Mouse (Mus musculus) c-Kit-negative CD71-positive TER-119-positive erythroid progenitor cells, embryonic 14.5 days (primary cell): ENCODE results near the gene Cnot1.
"Not testable (repeated sequence)": the region's sequence is repeated elsewhere in the genome, so short reads cannot be mapped to it uniquely, and the experiment has no call there.

ENCODE experiments used
- DNase-seq: peaks from one replicate; pipeline ENCODE4 v3.0.0-alpha.2; 2013; ENCODE audit warnings: low read depth, low spot score

The Cnot1 gene

DNA sequence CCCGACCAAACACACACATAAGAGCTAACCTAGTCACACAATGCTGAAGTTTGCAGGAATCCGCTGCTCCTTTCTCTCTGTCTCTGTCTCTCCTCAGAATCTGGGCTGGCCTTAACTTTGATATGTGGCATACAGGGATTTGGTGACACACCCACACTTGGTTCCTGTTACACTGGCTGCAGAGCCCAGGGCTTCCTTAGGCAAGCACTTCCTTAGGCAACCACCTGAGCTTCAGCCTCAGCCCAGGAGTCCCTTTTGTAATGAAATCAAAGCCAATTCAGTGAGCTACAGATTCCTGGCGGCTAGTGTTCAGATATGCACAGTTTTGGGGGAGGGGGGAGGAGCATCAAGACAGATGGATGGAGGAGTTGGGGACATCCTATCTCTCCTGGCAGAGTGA, 10.3 kb upstream of the Cnot1 start:
- no peak for DNase-seq

DNA sequence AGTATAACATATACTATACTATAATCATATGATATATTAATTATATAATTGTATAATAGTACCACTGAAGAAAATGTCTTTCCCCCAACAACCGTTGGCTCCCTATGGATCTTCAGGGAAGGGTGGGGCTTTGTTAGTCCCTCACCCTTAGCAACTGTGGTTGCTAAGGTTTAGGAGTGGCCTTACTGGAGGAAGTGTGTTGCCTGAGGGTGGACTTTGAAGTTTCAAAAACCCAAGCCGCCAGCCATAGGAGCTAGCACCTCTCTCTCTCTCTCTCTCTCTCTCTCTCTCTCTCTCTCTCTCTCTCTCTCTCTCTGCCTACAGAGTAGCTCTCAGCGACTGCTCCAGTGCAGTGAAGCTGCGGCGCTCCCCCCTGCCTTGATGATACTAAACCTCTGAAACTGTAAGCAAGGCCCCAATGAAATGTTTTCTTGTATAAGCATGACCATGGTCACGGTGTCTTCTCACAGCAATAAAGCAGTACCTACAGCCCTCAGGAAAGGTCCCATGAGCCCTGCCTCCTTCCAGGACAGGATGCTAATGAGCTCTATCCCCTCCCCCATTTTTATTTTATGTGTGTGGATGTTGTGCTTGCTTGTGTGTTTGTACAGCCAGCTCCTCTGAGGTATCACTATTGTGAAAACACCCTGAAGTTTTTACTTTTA, 8.9 kb upstream of the Cnot1 start:
- DNase-seq, result no peak

DNA sequence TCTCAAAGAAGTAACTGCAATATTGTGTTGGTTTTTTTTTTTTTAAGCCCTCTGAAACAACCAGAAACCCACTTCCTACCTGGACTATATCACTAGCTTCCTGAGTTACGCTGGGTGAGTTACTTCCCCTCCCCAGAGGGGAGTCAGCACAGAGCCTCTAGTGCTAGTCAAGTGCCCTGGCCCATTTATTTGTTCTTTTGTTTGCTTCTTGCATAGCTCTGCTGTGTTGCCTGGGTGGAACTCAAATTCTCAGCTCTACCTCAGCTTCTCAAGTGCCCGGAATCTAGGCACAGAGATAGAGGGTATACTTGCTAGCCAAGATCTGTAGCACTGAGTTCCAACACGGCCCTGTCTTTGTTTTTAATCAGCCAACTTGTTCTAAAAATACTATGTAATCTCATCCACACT, 2.9 kb upstream of the Cnot1 start:
- no peak for DNase-seq

DNA sequence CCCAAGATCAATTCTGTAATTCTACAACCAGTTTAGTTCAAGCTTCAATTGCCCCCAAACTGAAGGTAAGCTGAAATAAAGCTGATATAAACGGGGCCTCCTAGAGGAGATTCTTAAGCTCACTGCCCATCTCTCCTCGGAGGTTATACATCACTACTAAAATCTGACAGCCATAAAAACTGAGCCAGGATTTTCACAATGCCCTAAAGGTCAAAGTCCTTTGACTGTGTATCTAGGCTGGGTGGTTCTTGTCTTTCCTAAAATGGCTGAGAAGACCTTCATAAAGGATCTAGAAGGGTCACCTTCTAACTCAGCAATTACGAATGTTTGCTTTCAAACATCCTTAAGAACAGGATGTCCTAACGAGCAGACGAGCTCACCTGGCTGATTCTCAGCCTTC, 1.9 kb upstream of the Cnot1 start:
- DNase-seq, result no peak

DNA sequence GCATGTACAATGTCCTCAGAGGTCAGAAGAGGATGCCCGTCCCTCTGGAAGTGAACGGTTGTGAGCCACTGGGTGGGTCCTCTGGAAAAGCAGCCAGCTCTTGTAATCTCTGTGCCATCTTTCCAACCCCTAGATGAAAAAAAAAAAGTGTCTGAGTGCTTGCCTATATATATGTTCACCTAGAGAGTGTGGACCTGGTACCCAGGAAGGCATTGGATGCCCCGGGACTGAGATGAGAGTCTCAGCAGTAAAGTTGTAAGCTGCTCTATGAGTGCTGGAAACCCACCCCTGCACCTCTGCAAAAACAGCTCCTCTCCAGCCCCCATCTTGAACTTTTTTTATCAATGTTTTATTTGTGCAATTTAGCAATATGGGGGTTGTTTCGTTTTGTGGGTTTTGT, 1.4 kb upstream of the Cnot1 start:
- DNase-seq, result no peak

DNA sequence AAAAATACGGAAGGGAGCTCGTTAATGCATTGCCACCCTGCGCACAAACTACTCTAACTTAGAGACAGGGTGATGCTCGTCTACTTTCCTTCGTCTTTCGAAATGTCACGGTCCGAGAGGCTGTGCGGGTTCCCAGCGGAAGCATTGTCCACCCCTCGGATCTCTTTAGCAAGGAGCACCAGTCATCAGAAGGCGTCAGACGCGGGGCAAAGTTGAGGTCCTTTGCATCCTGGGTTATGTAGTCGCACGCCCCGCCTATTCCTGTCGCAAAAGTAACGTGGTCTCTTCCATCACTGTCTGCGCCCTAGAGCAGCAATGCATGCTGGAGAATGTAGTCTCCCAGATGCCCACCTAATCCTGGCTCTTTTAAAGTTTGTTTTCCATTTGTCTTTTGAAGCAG, 597 bp upstream of the Cnot1 start:
- peak; percentile 78 for DNase-seq

DNA sequence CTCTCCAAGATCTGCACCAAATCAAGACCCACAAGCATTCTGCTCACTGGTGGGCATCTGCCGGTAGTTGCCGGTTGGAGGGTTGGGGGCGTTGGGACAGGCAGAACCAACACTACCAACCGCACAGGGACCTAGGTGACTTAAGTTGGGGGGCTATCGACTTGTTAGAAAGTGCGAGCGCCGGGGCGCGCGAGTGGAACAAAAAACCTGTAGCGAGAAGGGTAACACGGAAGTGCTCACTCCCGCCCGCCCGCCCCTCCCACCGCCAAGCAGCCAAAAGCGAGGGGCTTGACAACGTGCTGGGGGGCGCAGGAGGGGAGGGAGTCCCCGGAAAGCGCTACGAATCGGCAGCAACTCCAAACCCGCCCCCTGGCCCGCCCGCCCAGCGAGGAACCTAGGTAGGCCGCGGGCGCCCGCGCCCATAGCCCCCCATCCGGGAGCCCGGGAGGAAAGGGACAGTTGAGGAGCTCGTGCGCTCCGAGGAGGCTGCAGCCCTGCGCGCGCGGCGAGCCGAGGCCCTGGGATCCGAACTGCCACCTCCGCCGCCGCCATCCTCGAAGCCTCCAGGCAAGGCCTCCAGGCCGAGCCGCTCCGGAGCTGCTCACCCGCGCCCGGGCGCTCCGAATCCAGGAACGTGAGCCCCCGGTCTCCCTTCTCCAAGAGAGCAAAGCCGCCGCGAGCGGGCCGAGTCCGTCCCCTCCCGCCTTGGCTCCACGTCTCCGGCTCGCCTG, 638 bp downstream of the Cnot1 start:
- peak; percentile 12 for DNase-seq

DNA sequence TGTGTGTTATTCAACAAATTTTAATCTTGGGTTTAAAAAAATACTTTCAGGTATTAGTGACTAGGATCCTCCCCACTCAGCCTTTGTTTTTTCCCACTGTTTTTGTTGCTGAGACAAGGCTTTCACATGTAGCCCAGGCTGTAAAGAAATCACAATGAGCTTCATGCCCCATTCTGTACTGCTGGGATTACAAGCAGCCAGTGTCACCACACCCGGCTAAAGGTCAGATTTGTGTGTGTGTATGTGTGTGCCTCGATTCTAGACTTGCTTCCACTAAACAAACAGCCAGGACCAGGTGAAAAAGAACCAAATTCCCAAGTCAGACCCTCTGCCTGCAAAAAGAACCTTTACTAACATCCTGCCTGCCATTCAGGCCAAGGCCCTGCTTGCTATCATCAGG, 1.8 kb downstream of the Cnot1 start:
- DNase-seq, result no peak

DNA sequence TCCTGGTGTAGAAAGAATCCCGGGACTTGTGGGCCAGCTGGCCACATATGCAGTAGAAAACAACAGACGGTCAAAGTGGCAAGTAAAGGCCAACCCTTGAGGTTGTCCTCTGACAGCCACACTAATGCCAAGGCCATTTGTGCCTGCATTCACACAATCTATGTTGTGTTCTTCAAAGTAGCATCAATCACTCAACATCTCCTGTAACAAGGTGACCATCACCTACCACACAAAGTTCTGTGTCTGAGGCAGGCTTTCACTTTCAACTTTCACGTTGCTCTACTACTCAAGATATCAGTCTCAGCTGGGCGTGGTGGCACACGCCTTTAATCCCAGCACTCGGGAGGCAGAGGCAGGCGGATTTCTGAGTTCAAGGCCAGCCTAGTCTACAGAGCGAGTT, 5.0 kb downstream of the Cnot1 start:
- DNase-seq, result no peak

DNA sequence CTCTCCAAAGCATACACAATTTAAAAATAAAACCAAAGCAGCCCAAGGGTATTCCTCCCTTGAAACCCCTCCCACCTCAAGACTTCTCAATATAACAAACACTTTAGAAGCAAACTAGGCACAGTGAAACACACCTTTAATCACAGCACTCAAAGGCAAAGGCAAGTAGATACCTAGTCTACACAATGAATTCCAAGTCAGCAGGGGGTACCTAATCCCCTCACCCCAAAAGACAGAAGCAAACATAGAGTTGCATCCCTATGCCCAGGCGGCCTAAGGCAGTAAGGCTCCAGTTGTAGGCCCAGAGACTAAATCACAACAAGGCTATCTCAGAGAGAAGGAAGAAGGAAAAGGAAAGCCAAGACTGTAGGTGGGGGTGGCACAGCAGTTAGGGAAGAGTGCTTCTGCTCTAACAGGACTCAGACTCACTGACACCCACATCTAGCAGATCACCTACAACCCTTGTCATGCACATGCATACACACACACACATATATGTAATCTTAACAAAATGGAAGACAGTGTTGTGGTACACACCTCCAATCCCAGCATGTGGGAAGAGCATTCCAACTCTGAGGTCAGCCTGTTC, 5.7 kb downstream of the Cnot1 start:
- DNase-seq, result no peak

DNA sequence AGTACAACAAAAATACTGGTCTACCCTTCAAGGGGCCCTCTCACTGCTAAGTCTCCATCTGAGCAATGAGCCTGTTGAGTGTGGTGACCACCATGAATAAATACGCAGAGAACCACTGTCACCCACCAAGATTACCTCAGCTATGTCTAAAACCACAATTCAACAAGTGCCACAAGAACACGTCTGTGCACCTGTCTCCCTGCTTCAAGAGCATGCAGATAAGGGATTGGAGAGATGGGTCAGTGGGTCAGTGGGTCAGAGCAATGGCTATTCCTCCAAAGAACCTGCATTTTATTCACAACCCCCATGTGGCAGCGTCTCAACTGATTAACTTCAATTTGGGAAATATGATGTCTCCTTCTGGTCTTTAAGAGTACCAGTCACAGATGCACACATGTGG, 6.9 kb downstream of the Cnot1 start:
- DNase-seq, result no peak

DNA sequence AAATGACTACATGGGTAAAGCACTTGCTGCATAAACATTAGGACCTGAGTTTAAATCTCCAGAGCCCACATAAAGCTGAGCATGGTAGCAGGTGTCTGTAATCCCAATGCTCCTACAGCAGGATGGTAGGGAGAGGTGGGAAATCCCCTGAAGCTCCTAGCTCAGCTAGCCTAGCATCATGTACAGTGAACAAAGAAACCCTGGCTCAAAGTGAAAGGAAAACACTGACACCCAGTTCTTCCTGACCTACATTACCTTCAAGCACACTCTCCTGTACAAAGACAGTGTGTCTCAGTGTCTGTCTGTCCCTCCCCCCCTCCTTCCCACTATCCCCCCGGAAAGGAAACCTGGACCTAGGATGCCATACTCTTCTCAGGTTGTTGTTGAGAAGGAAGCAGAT, 7.4 kb downstream of the Cnot1 start:
- no peak for DNase-seq

DNA sequence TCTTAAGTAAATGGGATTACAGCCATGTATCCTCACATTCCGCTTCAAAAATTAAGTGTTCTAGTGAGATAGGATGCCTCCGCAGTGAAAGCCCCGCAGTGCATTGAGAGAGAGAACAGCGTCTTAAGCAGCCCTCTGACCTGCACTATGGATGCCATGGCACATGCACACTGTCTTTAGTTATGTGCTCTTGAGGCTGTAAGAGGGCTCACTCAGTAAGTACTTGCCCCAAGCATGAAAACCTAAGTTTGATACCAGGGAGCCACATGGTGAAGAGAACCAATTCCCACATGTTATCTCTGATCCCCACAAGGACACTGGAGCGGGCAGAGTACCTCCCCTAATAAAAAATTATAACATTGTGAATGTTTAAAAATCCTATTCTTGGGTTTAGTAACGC, 8.1 kb downstream of the Cnot1 start:
- DNase-seq, result no peak

DNA sequence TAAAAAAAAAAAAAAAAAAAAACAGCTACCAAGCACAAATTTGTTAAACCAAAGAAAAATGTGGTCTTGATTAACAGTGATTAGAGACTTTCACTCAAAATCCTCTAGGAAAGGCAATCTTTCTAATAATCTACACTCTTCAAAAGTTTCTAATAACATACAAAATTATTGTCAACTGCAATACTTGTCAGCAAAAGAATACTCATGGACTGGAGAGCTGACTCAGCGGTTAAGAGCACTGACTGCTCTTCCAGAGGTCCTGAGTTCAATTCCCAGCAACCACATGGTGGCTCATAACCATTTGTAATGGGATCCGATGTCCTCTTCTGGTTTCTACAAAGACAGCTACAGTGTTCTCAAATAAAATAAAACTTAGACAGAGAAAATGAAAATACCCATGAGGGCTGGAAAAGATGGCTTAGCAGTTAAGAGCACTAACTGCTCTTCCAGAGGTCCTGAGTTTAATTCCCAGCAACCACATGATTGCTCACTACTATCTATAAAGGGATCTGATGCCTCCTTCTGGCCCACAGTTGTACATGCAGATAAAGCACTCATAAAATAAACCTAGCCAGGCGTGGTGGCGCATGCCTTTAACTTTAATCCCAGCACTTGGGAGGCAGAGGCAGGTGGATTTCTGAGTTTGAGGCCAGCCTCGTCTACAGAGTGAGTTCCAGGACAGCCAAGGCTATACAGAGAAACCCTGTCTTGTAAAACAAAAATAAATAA, 11.8 kb downstream of the Cnot1 start:
- not testable (repeated sequence) for DNase-seq

DNA sequence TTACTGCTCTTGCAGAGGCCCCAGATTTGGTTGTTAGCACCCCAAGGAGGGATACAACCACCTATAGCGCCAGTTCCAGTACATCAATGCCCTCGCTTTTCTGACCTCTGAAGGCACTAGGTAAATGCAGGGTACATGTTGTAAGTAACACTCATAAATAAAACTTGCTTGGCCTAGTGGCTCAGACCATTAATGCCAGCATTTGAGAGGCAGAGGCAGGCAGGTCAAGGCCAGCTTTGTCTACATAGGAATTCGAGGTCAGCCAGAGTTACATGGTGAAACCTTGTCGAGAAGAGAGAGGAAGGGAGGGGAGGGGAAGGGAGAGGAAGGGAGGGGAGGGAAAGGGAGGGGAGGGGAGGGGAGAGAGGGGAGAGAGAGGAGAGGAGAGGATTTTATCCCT, 21.7 kb downstream of the Cnot1 start:
- DNase-seq, result no peak

DNA sequence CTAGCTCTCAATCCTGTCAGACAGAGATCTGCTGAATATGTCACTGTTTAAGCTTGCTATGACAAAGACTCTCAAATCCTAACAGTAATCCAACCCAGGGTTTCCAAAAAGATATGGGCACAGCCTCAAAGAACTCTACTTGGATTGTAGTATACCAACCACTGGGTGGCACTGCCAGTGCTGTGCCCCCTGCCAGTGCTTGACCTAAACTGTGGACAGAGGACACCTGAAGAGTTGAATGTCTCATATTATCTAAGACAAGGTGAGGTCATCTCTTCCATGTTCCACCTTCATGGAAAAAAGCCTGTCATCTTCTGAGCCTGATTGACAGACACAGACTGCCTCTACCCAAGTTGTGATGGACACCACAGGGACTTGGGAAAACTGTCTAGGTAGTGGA, 24.6 kb downstream of the Cnot1 start:
- no peak for DNase-seq

DNA sequence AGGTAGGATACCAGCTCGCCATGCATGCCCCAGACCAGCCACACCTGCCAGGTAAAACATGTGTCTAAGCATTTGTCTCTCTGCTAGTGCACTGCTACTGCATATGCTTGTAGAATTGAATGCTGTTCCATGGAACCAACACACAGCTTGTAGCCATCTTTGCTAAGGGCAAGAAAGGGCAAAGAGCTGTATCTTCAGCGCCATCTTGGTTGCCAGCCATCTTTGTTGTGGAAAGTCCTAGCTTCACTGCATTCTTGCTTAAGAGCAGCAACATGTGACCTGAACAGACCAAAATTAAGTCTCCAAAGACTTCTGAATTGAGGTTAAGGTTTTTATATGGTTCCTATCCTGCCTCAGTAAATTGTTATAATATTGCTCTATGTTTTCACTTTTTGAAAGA, 25.5 kb downstream of the Cnot1 start:
- DNase-seq, result no peak

DNA sequence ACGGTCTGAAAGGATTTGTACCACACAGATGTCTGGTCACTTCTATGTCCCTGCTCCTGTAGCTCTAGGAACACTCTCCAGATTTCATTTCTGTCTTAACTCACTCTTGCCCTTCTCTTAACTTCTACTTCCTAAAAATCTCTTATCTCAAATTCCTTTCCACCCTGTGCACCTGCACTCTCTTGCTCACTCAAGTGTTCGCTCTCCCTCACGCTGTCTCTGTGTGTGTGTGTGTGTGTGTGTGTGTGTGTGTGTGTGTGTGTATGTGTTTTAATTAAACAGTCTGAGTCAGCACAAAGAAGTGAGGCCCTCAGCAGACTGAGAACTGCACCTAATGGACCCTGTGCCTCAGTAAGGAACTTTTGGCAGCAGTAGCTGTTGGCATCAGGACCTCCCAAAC, 26.2 kb downstream of the Cnot1 start:
- DNase-seq, result no peak

DNA sequence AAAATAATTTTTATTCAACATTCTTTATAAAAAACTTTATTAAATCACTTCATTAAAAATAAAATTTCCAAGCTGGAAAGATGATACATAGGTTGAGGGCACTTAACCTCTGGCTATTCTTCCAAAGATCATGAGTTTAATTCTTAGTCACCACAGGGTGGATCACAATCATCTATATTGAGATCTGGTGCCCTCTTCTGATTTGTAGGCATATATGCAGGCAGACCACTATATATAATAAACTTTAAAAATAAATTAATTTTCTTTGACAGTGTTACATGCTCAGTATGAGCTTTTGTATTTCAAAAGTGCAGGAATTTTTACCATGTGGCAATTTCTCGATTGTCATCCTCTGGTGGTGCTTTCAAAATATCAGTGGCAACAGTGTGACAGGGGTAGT, 43.1 kb downstream of the Cnot1 start:
- DNase-seq, result no peak

DNA sequence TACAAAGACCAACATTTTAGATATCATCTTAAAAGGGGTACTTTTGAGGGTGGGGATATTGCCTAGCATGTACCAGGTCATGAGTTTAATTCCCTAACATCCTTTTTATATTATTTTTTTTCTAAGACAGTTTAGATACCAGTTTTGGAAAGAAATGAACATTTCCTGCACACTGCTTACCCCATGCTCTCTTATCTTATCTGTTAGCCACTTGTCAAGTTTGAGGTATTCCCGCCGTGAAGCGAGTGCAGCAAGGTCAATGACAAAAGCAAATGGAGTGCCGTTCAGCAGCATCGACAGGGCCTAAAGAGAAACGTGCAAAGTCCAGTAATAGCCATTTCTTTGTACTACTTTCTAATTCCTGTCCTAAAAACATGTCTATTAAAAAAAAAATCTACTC, 46.9 kb downstream of the Cnot1 start:
- DNase-seq, result no peak

DNA sequence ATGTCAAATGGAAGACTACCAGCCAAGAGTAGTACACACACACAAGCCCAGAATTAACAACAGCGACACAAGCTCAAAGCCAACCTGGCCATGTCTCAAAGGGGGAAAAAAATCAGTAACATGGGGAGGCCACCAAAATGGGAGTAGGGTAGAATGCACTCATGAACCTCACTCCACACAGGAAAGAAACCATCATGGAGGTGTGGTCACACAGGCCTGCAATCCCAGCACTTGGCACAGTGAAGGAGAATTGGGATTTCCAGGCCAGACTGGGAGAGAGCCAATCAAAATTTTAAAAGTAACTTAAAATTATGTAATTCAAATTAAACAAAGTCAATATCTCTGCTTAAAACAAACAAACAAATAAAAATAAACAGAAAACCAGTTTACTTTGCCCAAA, 55.3 kb downstream of the Cnot1 start:
- no peak for DNase-seq

DNA sequence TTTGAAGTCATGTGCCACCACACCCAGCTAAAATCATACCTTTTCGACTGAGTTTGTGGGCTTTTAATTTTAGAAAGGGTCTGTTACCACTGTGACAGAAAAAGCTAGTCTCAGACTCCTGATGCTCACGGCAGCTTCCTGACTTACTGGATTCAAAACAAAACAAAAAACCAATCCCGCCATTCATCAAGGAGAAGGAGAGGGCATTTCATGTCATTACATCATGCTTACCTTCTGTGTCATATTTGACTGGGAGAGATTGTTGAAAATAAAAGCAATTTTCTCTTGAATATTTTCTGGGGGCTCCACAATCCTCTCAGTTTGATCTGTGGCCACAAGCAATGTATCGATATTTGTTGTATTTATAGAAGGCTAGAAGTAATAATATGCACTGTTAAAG, 59.2 kb downstream of the Cnot1 start:
- DNase-seq, result no peak

DNA sequence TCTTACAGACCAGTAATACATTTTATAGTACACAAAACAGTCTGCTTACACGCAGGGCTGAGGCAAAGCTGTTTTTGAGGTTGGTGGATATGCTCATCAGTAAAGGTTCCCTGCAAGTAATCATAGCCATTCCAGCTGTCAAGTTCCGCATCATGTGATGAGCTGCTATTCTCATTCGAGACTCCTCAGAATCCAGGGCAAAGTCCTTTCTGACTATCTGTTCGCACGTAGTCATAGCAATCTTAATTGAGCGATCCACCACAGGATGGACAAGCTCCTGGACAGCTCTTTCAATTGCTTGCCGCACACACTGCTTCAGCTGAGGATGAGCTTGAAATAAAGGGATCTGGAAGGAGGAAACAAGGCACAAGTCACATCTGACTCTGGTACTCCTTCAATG, 65.5 kb downstream of the Cnot1 start:
- DNase-seq, result no peak
